Mouse (Mus musculus) embryonic facial prominence, embryonic 14.5 days (tissue): ENCODE measurements at regions not wholly inside any gene's neighbourhood (a gene's known extent, or its start where the extent isn't known, plus 50 kb on each side); places are given as distances from the start of the nearest gene placed in this dataset.

Source experiments
- ATAC-seq: fragments of 200-750 bp; cut with Nextera tagmentation; 2 replicates; pipeline ENCODE4 v1.8.0; 2017; ENCODE audit warnings: low read depth, moderate number of reproducible peaks, moderate TSS enrichment
- DNase-seq: peaks from one replicate; pipeline ENCODE4 v3.0.0-alpha.2; 2015; ENCODE audit warnings: low spot score
- H3K27ac ChIP-seq: fragments of 300-500 bp; sonication (generic); replicated peaks from 2 replicates; pipeline ENCODE4 v1.5.1; 2014; ENCODE audit warnings: low read depth, mild to moderate bottlenecking, low read length, moderate library complexity
- H3K27me3 ChIP-seq: fragments of 300-500 bp; sonication (generic); replicated peaks from 2 replicates; pipeline ENCODE4 v1.6.1; 2014; ENCODE audit warnings: low read length; ENCODE audit not compliant: control insufficient read depth, insufficient read depth
- H3K36me3 ChIP-seq: fragments of 300-500 bp; sonication (generic); 2 replicates; pipeline ENCODE4 v1.6.1; 2014; ENCODE audit warnings: low read length, mixed read lengths; ENCODE audit not compliant: control insufficient read depth, insufficient read depth
- H3K4me1 ChIP-seq: fragments of 300-500 bp; sonication (generic); 2 replicates; pipeline ENCODE4 v1.6.1; 2014; ENCODE audit warnings: antibody characterized with exemption, low read length; ENCODE audit not compliant: control insufficient read depth, insufficient read depth
- H3K4me2 ChIP-seq: fragments of 300-500 bp; sonication (generic); 2 replicates; pipeline ENCODE4 v1.6.1; 2014; ENCODE audit warnings: low read depth, mild to moderate bottlenecking, low read length, moderate library complexity, mixed read lengths
- H3K4me3 ChIP-seq: fragments of 300-500 bp; sonication (generic); 2 replicates; pipeline ENCODE4 v1.5.1; 2014; ENCODE audit warnings: low read depth, mild to moderate bottlenecking, low read length
- H3K9ac ChIP-seq: fragments of 300-500 bp; sonication (generic); 2 replicates; pipeline ENCODE4 v1.6.1; 2014; ENCODE audit warnings: low read depth, mild to moderate bottlenecking, low read length, moderate library complexity, mixed read lengths
- H3K9me3 ChIP-seq: fragments of 300-500 bp; sonication (generic); 2 replicates; pipeline ENCODE4 v1.6.1; 2016; ENCODE audit warnings: low read length; ENCODE audit not compliant: control insufficient read depth
- WGBS: fragments of 180-500 bp; shearing (Covaris S2); extraction: QIAGEN DNeasy Blood & Tissue Kit; methylation state at CpG from one replicate; pipeline ENCODE4 v1.1.7; 2014; 5-methylcytosine and 5-hydroxymethylcytosine counted together

- no peak for DNase-seq
- WGBS = 79% methylated on average over 4 of the region's 4 CpGs
Observed at GRCm38 (mm10) chr1:61277170-61277710, 299.5 kb downstream of the Icos start.

DNA sequence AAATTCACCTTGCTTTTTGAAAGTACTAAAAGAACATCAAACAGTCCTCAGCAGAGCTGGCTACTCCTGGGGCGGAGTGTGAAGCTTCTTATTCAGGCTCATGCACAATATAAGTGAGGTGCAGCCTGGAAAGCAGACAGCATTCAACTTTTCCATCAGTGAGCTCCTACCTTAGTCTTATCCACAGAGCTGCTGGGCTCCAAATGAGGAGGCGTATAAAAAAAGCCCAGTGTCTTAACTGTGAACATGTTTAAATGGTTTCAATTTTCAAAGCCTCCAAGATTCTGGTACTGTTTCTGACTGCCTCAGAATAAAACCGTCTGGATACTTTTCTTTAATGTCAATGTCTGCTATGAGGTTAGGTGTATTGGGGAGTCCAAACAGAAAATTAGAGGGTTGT, 310.5 kb downstream of the Icos start:
- Histone ChIP-seq H3K27me3 (no peaks in the 10 kb centered on the region), H3K4me1 (no peaks in the 10 kb centered on the region), H3K9ac (no peak overlapping the region), H3K4me3 (no peak overlapping the region), H3K9me3 (no peaks in the 10 kb centered on the region), H3K4me2 (no peak overlapping the region), H3K27ac (no peak overlapping the region), H3K36me3 (no peaks in the 10 kb centered on the region)
- 61% methylated on average over 3 of the region's 3 CpGs for WGBS
- DNase-seq (no peak), ATAC-seq (no peak)

More at GRCm38 (mm10) chr1:61277170-61277710, 299.5 kb downstream of the Icos start:
- H3K4me2 ChIP-seq = no peak overlapping the region
- H3K27me3 ChIP-seq = no peaks in the 10 kb centered on the region
- no peaks in the 10 kb centered on the region for H3K36me3 ChIP-seq
- H3K9me3 ChIP-seq = no peaks in the 10 kb centered on the region
- no peaks in the 10 kb centered on the region for H3K4me1 ChIP-seq
- no peak for ATAC-seq
- H3K27ac ChIP-seq = no peak overlapping the region
- H3K9ac ChIP-seq = no peak overlapping the region
- H3K4me3 ChIP-seq = no peak overlapping the region

DNA sequence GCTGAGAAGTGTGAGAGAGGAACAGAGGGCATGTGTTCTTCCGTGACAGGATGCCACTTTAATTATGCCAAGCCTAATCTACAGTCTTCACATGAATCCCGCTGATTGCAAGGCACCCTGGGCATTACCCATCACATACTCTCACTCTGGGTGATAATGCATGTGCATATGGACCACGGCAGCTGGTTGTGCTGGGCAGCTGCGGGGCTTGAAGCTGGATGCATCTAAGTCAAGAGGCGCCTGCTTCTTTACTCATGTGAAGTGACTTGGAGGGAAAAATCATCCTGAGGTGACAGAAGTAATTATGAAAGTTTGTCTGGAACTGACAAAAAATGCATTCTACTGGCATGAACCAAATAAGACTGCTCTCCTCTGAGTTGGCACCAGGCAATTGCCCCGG, 311.2 kb downstream of the Icos start:
- ATAC-seq (no peak), DNase-seq (no peak)
- no peaks in the 10 kb centered on the region for H3K36me3 ChIP-seq
- no peaks in the 10 kb centered on the region for H3K4me1 ChIP-seq
- WGBS = 88% methylated on average over 6 of the region's 6 CpGs
- no peak overlapping the region for H3K9ac ChIP-seq
- H3K9me3 ChIP-seq = no peaks in the 10 kb centered on the region
- H3K27ac ChIP-seq = no peak overlapping the region
- no peaks in the 10 kb centered on the region for H3K27me3 ChIP-seq
- H3K4me2 ChIP-seq = no peak overlapping the region
- no peak overlapping the region for H3K4me3 ChIP-seq

DNA sequence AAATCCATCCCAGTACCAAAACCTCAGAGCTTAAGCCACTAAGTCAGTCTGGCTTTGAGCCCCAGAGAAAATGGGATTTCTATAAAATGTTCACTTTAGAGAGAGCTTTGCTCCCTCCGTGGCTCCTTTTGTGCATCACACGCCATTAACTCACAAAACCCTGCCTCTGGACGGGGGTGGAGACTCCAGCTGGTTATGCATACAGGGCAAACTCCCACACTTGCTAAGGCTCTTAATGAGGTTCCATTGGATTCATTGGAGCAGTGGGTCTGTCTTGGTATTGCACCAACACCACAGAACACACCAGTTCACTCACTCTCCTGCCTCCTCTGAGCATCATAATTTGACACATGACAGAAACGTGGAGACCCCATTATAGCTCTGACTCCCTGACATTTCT, 311.8 kb downstream of the Icos start:
- Histone ChIP-seq H3K4me3 (no peak overlapping the region), H3K36me3 (no peaks in the 10 kb centered on the region), H3K27ac (no peak overlapping the region), H3K4me2 (no peak overlapping the region), H3K9ac (no peak overlapping the region), H3K27me3 (no peaks in the 10 kb centered on the region), H3K4me1 (no peaks in the 10 kb centered on the region), H3K9me3 (no peaks in the 10 kb centered on the region)
- no peak for ATAC-seq
- 59% methylated on average over 4 of the region's 4 CpGs for WGBS
- DNase-seq = no peak

GRCm38 (mm10) chr1:61293106-61293505, 315.4 kb downstream of the Icos start:
- Histone ChIP-seq H3K4me2 (no peak overlapping the region), H3K36me3 (no peaks in the 10 kb centered on the region), H3K4me3 (no peak overlapping the region), H3K27ac (no peak overlapping the region), H3K4me1 (peaks cover under 1% of the 10 kb centered on the region; the same call in 1 of the 2 replicates), H3K27me3 (0 out of 2 replicates have a peak, but pooled peaks cover 3% of the 10 kb centered on the region), H3K9me3 (no peaks in the 10 kb centered on the region), H3K9ac (no peak overlapping the region)
- ATAC-seq = no peak
- DNase-seq = no peak
- WGBS = 60% methylated on average over 5 of the region's 5 CpGs

DNA sequence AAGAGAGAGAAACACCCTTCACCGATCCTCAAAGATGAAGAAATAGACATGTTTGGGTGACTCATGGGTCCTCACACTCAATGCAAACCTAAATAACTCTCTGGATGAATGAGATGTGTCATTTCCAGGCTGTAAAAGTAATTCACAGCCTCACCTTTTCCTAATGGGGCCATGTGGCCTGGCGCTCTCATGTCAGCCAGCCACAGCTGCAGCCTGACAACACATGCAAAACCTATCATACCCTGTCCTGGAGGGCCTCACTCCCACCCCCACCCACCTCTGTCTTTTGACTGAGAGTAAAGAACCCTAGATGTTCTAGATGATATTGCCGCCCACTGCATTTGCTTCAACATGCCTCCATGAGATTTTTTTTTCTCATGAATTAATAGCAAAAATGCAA, 317.5 kb downstream of the Icos start:
- 84% methylated on average over 3 of the region's 3 CpGs for WGBS
- no peak overlapping the region for H3K9ac ChIP-seq
- H3K4me3 ChIP-seq = no peak overlapping the region
- DNase-seq = no peak
- H3K27me3 ChIP-seq = 0 out of 2 replicates have a peak, but pooled peaks cover 3% of the 10 kb centered on the region
- no peak overlapping the region for H3K27ac ChIP-seq
- H3K36me3 ChIP-seq = no peaks in the 10 kb centered on the region
- H3K4me1 ChIP-seq = peaks cover 9% of the 10 kb centered on the region
- no peak overlapping the region for H3K4me2 ChIP-seq
- ATAC-seq = no peak
- no peaks in the 10 kb centered on the region for H3K9me3 ChIP-seq

DNA sequence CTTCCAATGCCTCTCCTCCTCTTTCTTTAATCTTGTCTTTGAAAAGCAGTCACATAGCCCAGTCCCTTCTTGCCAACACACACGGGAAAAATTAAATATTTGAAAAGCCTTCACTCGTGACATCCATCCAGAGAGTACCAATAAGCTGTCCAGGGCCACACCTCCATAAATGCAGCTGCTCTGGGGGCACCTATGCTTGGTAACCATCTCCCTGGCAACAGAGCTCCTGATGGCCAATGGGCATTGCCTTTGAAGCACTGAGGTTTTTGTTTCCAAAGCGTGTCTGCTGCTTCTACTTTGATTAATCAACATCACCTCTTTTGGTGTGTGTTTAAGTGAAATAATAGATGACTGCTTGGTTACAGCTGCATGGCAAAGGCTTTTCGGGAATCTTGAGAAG, 319.1 kb downstream of the Icos start:
- Histone ChIP-seq H3K4me2 (no peak overlapping the region), H3K9me3 (no peaks in the 10 kb centered on the region), H3K9ac (no peak overlapping the region), H3K4me1 (peaks cover 15% of the 10 kb centered on the region), H3K36me3 (no peaks in the 10 kb centered on the region), H3K27ac (no peak overlapping the region), H3K27me3 (0 out of 2 replicates have a peak, but pooled peaks cover 3% of the 10 kb centered on the region), H3K4me3 (no peak overlapping the region)
- ATAC-seq (no peak), DNase-seq (no peak)
- 58% methylated on average over 4 of the region's 4 CpGs for WGBS

DNA sequence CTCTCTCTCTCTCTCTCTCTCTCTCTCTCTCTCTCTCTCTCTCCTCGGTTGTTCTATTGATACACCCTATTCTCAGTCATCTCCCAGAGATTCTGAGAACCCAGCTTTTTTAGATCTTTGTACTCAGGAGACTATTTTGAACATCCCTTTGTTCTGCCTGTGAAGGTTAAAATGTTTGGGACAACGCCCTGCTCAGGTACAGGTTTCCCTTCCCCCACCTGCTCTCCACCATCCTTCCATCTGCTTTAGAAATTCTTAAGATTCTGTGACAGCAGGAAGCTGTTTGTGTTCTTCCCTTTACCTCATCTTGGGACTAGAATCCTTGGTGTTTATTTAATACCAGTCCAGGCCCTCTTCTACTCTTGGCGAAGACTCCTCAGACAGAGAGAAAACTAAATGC, 319.6 kb downstream of the Icos start:
- ATAC-seq = no peak
- H3K9ac ChIP-seq = no peak overlapping the region
- no peaks in the 10 kb centered on the region for H3K36me3 ChIP-seq
- H3K4me2 ChIP-seq = no peak overlapping the region
- 0 out of 2 replicates have a peak, but pooled peaks cover 3% of the 10 kb centered on the region for H3K27me3 ChIP-seq
- 70% methylated on average over 3 of the region's 3 CpGs for WGBS
- H3K4me3 ChIP-seq = no peak overlapping the region
- DNase-seq = no peak
- H3K4me1 ChIP-seq = peaks cover 15% of the 10 kb centered on the region
- no peak overlapping the region for H3K27ac ChIP-seq
- H3K9me3 ChIP-seq = no peaks in the 10 kb centered on the region

GRCm38 (mm10) chr1:61298064-61298463, 320.3 kb downstream of the Icos start:
- 10% methylated on average over 3 of the region's 3 CpGs for WGBS
- peak overlapping the region; percentile 16; the same call in 1 of the 2 replicates for H3K27ac ChIP-seq
- H3K4me2 ChIP-seq = no peak overlapping the region

More at GRCm38 (mm10) chr1:61298064-61298463, 320.3 kb downstream of the Icos start:
- Histone ChIP-seq H3K4me1 (peaks cover 15% of the 10 kb centered on the region), H3K27me3 (0 out of 2 replicates have a peak, but pooled peaks cover 3% of the 10 kb centered on the region), H3K9me3 (no peaks in the 10 kb centered on the region), H3K9ac (0 out of 2 replicates have a peak overlapping the region, but pooled peaks have one; percentile 1), H3K36me3 (no peaks in the 10 kb centered on the region), H3K4me3 (no peak overlapping the region)
- peak; percentile 41 for ATAC-seq
- DNase-seq = peak; percentile 93
